Mouse (Mus musculus) hindbrain, embryonic 15.5 days (tissue): ENCODE measurements around the gene A230050P20Rik. TPM values are rescaled to one million over a fixed set of nuclear protein-coding genes. Genes with fewer than 3 reads are reported as not detected.

ENCODE experiments used
- ATAC-seq: fragments of 200-750 bp; cut with Nextera tagmentation; 2 replicates; pipeline ENCODE4 v1.8.0; 2017; ENCODE audit warnings: low read depth, moderate number of reproducible peaks, moderate TSS enrichment; ENCODE audit not compliant: low FRiP score
- H3K27ac ChIP-seq: fragments of 300-500 bp; sonication (generic); replicated peaks from 2 replicates; pipeline ENCODE4 v1.5.1; 2015; ENCODE audit warnings: mild to moderate bottlenecking, inconsistent platforms
- H3K27me3 ChIP-seq: fragments of 300-500 bp; sonication (generic); 2 replicates; pipeline ENCODE4 v1.6.1; 2015; ENCODE audit warnings: control low read depth, inconsistent platforms
- H3K36me3 ChIP-seq: fragments of 300-500 bp; sonication (generic); 2 replicates; pipeline ENCODE4 v1.6.1; 2015; ENCODE audit warnings: control low read depth, inconsistent platforms
- H3K4me1 ChIP-seq: fragments of 300-500 bp; sonication (generic); replicated peaks from 2 replicates; pipeline ENCODE4 v1.6.1; 2015; ENCODE audit warnings: control low read depth, inconsistent platforms
- H3K4me2 ChIP-seq: fragments of 300-500 bp; sonication (generic); 2 replicates; pipeline ENCODE4 v1.6.1; 2015; ENCODE audit warnings: moderate library complexity, mild to moderate bottlenecking, inconsistent platforms
- H3K4me3 ChIP-seq: fragments of 300-500 bp; sonication (generic); 2 replicates; pipeline ENCODE4 v1.5.1; 2015; ENCODE audit warnings: mild to moderate bottlenecking, inconsistent platforms
- H3K9ac ChIP-seq: fragments of 300-500 bp; sonication (generic); 2 replicates; pipeline ENCODE4 v1.6.1; 2015; ENCODE audit warnings: inconsistent platforms
- H3K9me3 ChIP-seq: fragments of 300-500 bp; sonication (generic); 2 replicates; pipeline ENCODE4 v1.6.1; 2016; ENCODE audit warnings: control low read depth, inconsistent platforms
- WGBS: fragments of 180-500 bp; shearing (Covaris S2); methylation state at CpG from one replicate; pipeline ENCODE4 v1.1.7; 2015; 5-methylcytosine and 5-hydroxymethylcytosine counted together
- polyA plus RNA-seq: library from polyadenylated mRNA; unstranded; fragments of >200 nt; fragmentation: Nextera tagmentation; extraction: Ambion mirVana; gene quantifications from 2 replicates; pipeline ENCODE4 v1.2.1, GENCODE M21; 2015

Gene A230050P20Rik
- polyA plus RNA-seq, 1 experiment from 2014 or later: 13.2 TPM

DNA sequence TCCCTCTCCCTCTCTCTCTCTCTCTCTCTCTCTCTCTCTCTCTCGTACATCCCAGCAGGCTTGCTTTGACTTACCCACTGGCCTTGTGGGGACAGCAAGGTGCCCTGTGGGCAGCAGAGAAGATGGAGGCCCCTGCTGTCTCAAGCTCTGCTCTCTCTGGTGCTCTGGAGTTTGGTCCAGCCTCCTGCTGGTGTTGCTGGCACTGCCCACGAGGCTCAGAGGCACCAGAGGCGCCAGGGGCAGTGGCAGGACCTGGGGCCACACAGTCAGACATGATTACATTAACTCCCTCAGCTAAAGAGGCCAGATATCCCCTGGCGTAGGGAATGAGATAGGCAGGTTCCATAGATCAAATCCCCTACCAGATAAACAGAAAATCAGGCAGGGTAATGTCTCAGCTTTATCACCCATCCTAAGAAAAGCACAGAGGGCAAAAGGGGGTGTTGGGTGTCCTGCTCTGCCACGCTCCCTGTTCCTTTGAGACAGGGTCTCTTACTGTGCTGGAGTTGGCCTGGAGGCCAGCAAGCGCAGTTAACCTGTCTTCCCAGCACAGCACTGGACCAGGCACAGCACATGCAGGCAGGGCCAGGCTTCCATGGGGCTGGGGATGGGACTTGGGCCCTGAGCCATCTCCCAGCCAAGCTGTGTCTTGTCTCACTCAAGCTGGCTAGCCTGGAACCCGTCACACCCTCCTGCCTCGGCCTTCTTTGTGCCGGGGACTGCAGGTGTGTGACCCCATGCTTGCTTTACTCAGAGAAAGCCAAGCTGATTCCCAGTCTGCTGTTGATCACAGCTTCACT, 8.1 kb downstream of the A230050P20Rik start:
- Histone ChIP-seq H3K4me1 (peaks cover 14% of the 10 kb centered on the region), H3K36me3 (no peaks in the 10 kb centered on the region), H3K27me3 (no peaks in the 10 kb centered on the region), H3K9me3 (no peaks in the 10 kb centered on the region), H3K9ac (no peak overlapping the region), H3K4me2 (no peak overlapping the region), H3K4me3 (no peak overlapping the region), H3K27ac (no peak overlapping the region)
- no peak for ATAC-seq
- WGBS: 75% methylated on average over 8 of the region's 9 CpGs

DNA sequence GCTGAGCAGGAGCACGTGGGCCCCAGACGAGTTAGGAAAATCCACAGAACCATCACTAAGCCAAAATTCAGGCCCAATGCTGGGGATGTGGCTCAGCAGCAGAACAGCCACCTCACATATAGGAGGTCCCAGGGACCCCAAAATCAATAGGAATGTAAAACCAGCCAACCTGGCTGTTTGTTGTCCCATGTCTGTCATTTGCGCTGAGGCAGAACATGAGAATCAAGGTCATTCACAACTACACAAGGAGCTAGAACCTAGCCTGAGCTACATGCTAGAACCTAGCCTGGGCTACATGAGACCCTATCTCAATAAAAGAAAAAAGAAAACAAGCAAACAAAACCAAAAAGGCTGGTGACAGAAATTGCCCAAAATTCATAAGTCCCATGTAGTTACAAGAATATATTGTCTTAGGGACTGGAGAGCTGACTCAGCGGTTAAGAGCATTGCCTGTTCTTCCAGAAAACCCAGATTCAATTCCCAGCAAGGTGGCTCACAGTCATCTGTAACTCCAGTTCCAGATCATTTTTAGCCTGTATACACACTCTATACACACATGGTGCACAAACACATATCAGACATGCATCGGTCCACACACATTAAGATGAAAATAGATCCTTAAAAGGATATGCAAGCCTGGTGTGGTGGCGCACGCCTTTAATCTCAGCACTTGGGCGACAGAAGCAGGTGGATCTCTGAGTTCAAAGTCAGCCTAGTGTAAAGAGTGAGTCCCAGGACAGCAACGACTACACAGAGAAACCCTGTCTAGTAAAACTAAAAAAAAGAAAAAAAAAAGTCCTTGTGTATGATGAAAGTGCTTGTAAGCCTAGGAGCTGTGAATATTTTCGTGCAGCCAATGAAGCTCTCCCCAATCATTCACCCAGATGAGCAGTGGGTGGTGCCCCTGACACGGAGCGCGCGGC, 8.9 kb downstream of the A230050P20Rik start:
- Histone ChIP-seq H3K4me2 (peak overlapping the region; percentile 67), H3K9ac (peak overlapping the region; percentile 24; the same call in 1 of the 2 replicates), H3K9me3 (no peaks in the 10 kb centered on the region), H3K36me3 (no peaks in the 10 kb centered on the region), H3K27ac (peak overlapping the region; percentile 92), H3K4me3 (peak overlapping the region; percentile 44), H3K27me3 (no peaks in the 10 kb centered on the region), H3K4me1 (peaks cover 14% of the 10 kb centered on the region)
- 37% methylated on average over 14 of the region's 14 CpGs for WGBS
- ATAC-seq: peak; percentile 0; the same call in 1 of the 2 replicates

GRCm38 (mm10) chr9:20878041-20878709, 9.7 kb downstream of the A230050P20Rik start:
- peaks cover 14% of the 10 kb centered on the region for H3K4me1 ChIP-seq
- peak overlapping the region; percentile 67 for H3K4me2 ChIP-seq
- no peaks in the 10 kb centered on the region for H3K9me3 ChIP-seq
- WGBS: under 1% methylated on average over 69 of the region's 69 CpGs
- H3K9ac ChIP-seq: peak overlapping the region; percentile 65
- peak; percentile 94 for ATAC-seq
- no peaks in the 10 kb centered on the region for H3K36me3 ChIP-seq
- no peaks in the 10 kb centered on the region for H3K27me3 ChIP-seq
- H3K4me3 ChIP-seq: peak overlapping the region; percentile 44
- H3K27ac ChIP-seq: peak overlapping the region; percentile 92

DNA sequence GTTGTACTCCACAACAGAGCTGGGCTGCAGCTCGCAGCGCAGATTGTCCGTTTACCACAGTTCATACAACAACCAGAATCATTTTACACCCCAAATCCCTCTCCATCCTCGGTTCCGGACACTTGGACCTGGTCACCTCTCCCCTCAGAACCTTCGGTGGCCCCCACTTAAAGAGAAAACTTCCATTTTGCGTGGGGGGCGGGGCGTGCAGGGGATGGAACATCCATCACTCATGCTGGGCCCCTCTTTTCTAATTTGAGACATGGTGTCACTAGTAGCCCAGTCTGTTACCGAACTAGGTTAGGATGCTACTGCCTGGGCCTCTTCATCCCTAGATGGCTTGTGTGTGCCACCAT, 10.2 kb downstream of the A230050P20Rik start:
- Histone ChIP-seq H3K9me3 (no peaks in the 10 kb centered on the region), H3K4me1 (peaks cover 14% of the 10 kb centered on the region)
- peak; percentile 20; the same call in 1 of the 2 replicates for ATAC-seq

DNA sequence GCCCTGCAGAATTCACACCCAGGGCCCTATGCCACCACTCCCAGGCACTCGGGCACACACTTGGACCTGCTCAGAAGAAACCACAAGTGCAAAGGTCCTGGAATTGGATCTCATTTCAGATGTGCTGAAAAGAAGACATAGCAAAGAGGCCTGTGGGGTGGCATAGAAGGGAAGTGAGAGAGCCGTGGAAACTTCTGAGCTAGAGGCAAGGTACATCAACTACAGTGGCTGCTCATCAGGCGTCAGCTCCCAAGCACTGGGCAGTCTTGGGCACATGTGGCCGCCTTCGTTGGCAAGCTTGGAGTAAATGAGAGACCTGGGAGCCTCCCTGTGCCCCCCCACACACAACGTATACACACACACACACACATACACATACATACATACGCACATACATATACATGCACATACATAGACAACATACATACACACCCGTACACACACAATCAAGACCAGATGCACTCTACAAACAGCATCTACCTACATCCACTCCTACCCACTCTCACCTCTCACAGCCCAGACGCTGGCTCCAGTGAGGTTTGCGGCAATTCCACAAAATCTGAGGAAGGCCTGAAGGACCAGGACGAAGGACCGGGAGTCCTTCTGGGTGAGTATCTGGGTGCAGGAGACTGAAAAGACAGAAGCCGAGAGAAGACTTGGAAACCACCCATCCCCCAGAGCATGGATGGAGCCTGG, 10.8 kb downstream of the A230050P20Rik start, which contains the start of gene Angptl6:
Gene Angptl6, minus strand, starts transcription at position 631 of the 696 bp plus-strand sequence.
- Histone ChIP-seq H3K27me3 (no peaks in the 10 kb centered on the region), H3K27ac (peak within 1 kb of the TSS; percentile 92), H3K9ac (peak within 1 kb of the TSS; percentile 65), H3K9me3 (no peaks in the 10 kb centered on the region), H3K4me3 (peak within 1 kb of the TSS; percentile 44), H3K4me2 (peak within 1 kb of the TSS; percentile 67), H3K36me3 (no peaks in the 10 kb centered on the region), H3K4me1 (peaks cover 14% of the 10 kb centered on the region)
- ATAC-seq: no peak
- 96% methylated on average over 13 of the region's 13 CpGs for WGBS

More for the DNA sequence above, 10.2 kb downstream of the A230050P20Rik start:
- Histone ChIP-seq H3K27ac (peak overlapping the region; percentile 92), H3K9ac (peak overlapping the region; percentile 65), H3K4me2 (peak overlapping the region; percentile 67), H3K27me3 (no peaks in the 10 kb centered on the region), H3K4me3 (peak overlapping the region; percentile 44), H3K36me3 (no peaks in the 10 kb centered on the region)
- 18% methylated on average over 10 of the region's 10 CpGs for WGBS

DNA sequence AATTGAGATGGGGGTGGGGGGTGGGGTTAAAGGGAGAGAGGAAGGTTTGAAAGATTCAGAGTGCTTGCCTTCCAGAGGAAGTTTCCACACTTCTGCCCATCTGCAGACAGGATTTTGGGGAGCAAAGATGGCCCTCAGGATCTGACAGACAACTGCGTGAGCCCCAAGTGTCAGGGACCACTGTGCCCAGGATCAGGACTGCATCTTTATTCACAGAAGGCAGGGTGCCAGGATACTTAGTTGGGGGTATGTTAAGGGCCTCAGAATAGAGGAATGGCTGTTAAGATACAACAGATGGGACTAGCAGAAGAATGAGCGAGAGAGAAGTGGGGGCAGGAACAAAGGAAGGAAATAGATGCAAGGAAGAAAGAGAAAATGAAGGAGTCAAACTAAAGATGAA, 18.1 kb downstream of the A230050P20Rik start:
- WGBS: 92% methylated on average over 2 of the region's 2 CpGs
- Histone ChIP-seq H3K9me3 (no peaks in the 10 kb centered on the region), H3K4me2 (no peak overlapping the region), H3K27me3 (no peaks in the 10 kb centered on the region), H3K9ac (no peak overlapping the region), H3K4me3 (no peak overlapping the region), H3K27ac (no peak overlapping the region), H3K4me1 (peaks cover 16% of the 10 kb centered on the region), H3K36me3 (peaks cover 23% of the 10 kb centered on the region)
- no peak for ATAC-seq

- peak overlapping the region; percentile 81; the same call in 1 of the 2 replicates for H3K4me3 ChIP-seq
- H3K9ac ChIP-seq: no peak overlapping the region
- H3K9me3 ChIP-seq: no peaks in the 10 kb centered on the region
- H3K27me3 ChIP-seq: no peaks in the 10 kb centered on the region
- H3K36me3 ChIP-seq: peaks cover 29% of the 10 kb centered on the region
- peak overlapping the region; percentile 78 for H3K4me2 ChIP-seq
- ATAC-seq: no peak
- 89% methylated on average over 6 of the region's 6 CpGs for WGBS
- H3K27ac ChIP-seq: peak overlapping the region; percentile 90
- peaks cover 16% of the 10 kb centered on the region for H3K4me1 ChIP-seq
Observed at GRCm38 (mm10) chr9:20887191-20887590, 18.7 kb downstream of the A230050P20Rik start.

GRCm38 (mm10) chr9:20887704-20888385, 19.4 kb downstream of the A230050P20Rik start, which contains the start of gene Ppan:
Gene Ppan, plus strand, starts transcription at chr9:20888175.
- Histone ChIP-seq H3K36me3 (peaks cover 35% of the 10 kb centered on the region), H3K27me3 (no peaks in the 10 kb centered on the region), H3K9ac (peak within 1 kb of the TSS; percentile 71), H3K9me3 (no peaks in the 10 kb centered on the region), H3K4me3 (peak within 1 kb of the TSS; percentile 81), H3K27ac (peak within 1 kb of the TSS; percentile 90), H3K4me1 (peaks cover 16% of the 10 kb centered on the region), H3K4me2 (peak within 1 kb of the TSS; percentile 78)
- peak; percentile 96 for ATAC-seq
- WGBS: under 1% methylated on average over 42 of the region's 43 CpGs

DNA sequence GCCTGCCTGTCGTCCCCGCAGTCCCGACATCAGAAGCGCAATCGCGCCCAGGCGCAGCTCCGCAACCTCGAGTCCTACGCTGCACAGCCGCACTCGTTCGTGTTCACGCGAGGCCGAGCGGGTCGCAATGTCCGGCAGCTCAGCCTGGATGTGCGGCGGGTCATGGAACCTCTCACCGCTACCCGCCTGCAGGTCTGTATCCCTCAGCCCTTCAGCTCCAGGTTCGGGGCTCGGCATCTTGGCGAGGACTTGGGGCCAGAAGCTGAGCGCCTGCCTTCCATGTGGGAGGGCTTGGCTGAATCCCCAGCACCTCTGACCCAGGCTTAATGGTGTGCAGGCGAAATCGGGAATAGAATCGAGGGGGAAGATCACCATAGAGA, 19.9 kb downstream of the A230050P20Rik start:
- peak; percentile 71; the same call in 1 of the 2 replicates for ATAC-seq
- Histone ChIP-seq H3K36me3 (peaks cover 40% of the 10 kb centered on the region), H3K4me3 (peak overlapping the region; percentile 81), H3K27me3 (no peaks in the 10 kb centered on the region), H3K4me2 (peak overlapping the region; percentile 78), H3K27ac (peak overlapping the region; percentile 90), H3K4me1 (peaks cover 16% of the 10 kb centered on the region), H3K9ac (peak overlapping the region; percentile 71), H3K9me3 (no peaks in the 10 kb centered on the region)
- WGBS: 0% methylated on average over 29 of the region's 30 CpGs

- WGBS: 88% methylated on average over 29 of the region's 29 CpGs
- H3K9ac ChIP-seq: no peak overlapping the region
- peaks cover 16% of the 10 kb centered on the region for H3K4me1 ChIP-seq
- H3K9me3 ChIP-seq: no peaks in the 10 kb centered on the region
- no peak overlapping the region for H3K27ac ChIP-seq
- peaks cover 51% of the 10 kb centered on the region for H3K36me3 ChIP-seq
- H3K4me3 ChIP-seq: peak overlapping the region; percentile 81; the same call in 1 of the 2 replicates
- ATAC-seq: no peak
- H3K4me2 ChIP-seq: peak overlapping the region; percentile 78
- no peaks in the 10 kb centered on the region for H3K27me3 ChIP-seq
Observed at GRCm38 (mm10) chr9:20889185-20890141, 21.0 kb downstream of the A230050P20Rik start.
